Mouse (Mus musculus): ENCODE measurements around the gene Rbm47.

DNA sequence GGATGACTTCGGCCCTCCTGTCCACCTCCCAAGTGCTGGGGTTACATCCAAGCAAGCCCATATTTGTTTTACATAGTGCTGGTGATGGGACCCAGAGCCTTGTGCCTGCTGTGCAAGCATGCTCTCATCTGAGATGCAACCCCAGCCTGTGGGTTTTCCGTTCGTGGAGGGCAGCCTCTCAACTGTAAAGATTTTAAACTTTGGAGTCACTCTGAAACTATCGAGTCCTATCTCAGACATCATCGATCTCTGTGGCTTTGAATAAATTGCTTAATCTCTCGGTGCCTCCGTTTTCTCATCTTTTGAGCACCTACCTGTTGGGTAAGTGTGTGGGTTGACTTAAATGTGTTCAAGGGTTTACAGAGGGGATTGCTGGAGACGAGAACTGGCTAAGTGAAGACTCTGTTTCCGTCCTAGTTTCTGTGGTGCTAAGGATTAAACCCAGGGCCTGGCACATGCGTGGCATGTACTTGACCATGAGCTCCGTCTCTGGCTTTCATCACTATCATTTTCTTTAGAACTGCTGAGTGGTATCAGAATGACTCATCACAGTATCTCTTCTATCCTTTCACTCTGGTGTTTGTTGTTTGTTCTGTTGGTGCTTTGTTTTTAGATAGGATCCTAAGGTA, 20.4 kb upstream of the Rbm47 start:
- TF ChIP-seq POLR2A (IDR thresholded peaks at IDR 0.05; ENCODE audit: insufficient read depth, low read depth, low read length) (no peak), CTCF (IDR thresholded peaks at IDR 0.05) (no peak)

Data from heart, adult 2 months (tissue).